Mouse (Mus musculus) activated CD4-positive, CD25-positive, alpha-beta regulatory T cell, adult 4 months (primary cell): ENCODE measurements at regions not wholly inside any gene's neighbourhood (a gene's known extent, or its start where the extent isn't known, plus 50 kb on each side); places are given as distances from the start of the nearest gene placed in this dataset.

ENCODE experiments used
- ATAC-seq: one replicate; pipeline ENCODE4 v1.8.0; 2017

GRCm38 (mm10) chrX:11387200-11387940, 59.7 kb downstream of the H2al1j start:
- peak; percentile 81 for ATAC-seq

GRCm38 (mm10) chrX:11388860-11389259, 61.2 kb downstream of the H2al1j start:
- no peak for ATAC-seq

GRCm38 (mm10) chrX:11400406-11400805, 72.8 kb downstream of the H2al1j start:
- ATAC-seq, result no peak

GRCm38 (mm10) chrX:11404369-11404768, 76.7 kb downstream of the H2al1j start:
- no peak for ATAC-seq

GRCm38 (mm10) chrX:11412316-11412826, 84.7 kb downstream of the H2al1j start:
- ATAC-seq, result no peak

GRCm38 (mm10) chrX:11415662-11416061, 88.0 kb downstream of the H2al1j start:
- ATAC-seq, result no peak

- no peak for ATAC-seq
These were observed 88.9 kb downstream of the H2al1j start for GRCm38 (mm10) chrX:11416510-11416909.

- ATAC-seq, result no peak
These were observed 90.2 kb downstream of the H2al1j start for GRCm38 (mm10) chrX:11417861-11418260.

GRCm38 (mm10) chrX:11418261-11418660, 90.6 kb downstream of the H2al1j start:
- ATAC-seq, result no peak

- ATAC-seq, result no peak
These were observed 91.6 kb downstream of the H2al1j start for GRCm38 (mm10) chrX:11419162-11419631.

GRCm38 (mm10) chrX:11432403-11433004, 104.9 kb downstream of the H2al1j start:
- no peak for ATAC-seq

- ATAC-seq, result no peak
These were observed 107.7 kb downstream of the H2al1j start for GRCm38 (mm10) chrX:11435338-11435737.

- no peak for ATAC-seq
These were observed 109.7 kb downstream of the H2al1j start for GRCm38 (mm10) chrX:11437151-11437944.

GRCm38 (mm10) chrX:11443543-11443942, 115.9 kb downstream of the H2al1j start:
- ATAC-seq, result no peak

- no peak for ATAC-seq
These were observed 116.7 kb downstream of the H2al1j start for GRCm38 (mm10) chrX:11444261-11444725.

GRCm38 (mm10) chrX:11448711-11449110, 121.1 kb downstream of the H2al1j start:
- no peak for ATAC-seq

GRCm38 (mm10) chrX:11458521-11458920, 130.9 kb downstream of the H2al1j start:
- ATAC-seq, result no peak

GRCm38 (mm10) chrX:11463955-11464511, 136.4 kb downstream of the H2al1j start:
- no peak for ATAC-seq

- no peak for ATAC-seq
These were observed 138.6 kb downstream of the H2al1j start for GRCm38 (mm10) chrX:11466191-11466590.

- ATAC-seq, result no peak
These were observed 152.2 kb downstream of the H2al1j start for GRCm38 (mm10) chrX:11479696-11480339.

GRCm38 (mm10) chrX:11482141-11482540, 154.5 kb downstream of the H2al1j start:
- no peak for ATAC-seq

GRCm38 (mm10) chrX:11486588-11486987, 159.0 kb downstream of the H2al1j start:
- no peak for ATAC-seq
